Mouse (Mus musculus) thymus, postnatal 10 days (tissue): ENCODE data around the gene Tent4b.
A peak's percentile ranks its signal among the peaks of the same experiment; 100 is the strongest.

Experiments used
- DNase-seq, 2 experiments: peaks; one replicate each; pipeline ENCODE4 v3.0.0; 2021; ENCODE audit warnings: low spot score in 2 of 2

Gene Tent4b

GRCm38 (mm10) chr8:88279220-88279619 lies 80.2 kb downstream of the Tent4b start:
- no peak for DNase-seq

DNA sequence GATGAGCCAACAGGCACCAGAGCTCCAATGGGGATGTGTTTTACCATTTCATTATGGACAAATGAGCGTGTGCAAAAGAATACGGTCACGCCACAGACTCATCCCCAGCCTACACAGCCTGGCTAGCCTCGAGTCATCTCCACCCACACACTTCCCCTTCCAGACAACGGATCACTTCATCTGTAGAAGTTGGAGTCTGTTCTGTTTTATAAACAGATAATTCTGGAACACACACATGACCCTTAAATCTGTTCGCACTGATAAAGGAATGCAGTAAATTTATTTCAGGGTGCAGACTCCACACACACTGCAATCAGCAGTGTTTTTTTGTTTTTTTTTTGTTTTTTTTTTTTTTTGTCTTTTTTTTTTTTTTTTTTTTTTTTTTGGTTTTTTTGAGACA lies 80.7 kb downstream of the Tent4b start:
- no peak for DNase-seq

DNA sequence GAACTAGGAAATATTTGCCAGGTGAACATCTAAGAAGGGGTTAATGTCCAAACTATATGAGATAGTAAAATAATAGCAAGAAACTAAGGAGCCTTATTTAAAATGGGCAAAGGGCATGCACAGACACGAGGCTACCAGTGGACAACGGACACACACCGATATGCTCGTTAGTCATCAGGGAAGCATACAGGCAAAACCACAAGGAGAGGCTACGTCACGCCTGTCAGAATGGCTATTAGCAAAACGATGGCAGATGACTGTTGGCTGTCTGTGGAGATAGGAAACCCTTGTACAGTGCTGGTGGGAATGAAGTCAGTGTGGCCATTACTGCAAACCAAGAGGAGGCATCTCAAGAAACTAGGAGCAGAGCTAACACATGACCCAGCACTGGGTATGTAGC lies 81.9 kb downstream of the Tent4b start:
- DNase-seq, result no peak

GRCm38 (mm10) chr8:88282684-88283083 lies 83.7 kb downstream of the Tent4b start:
- DNase-seq, result no peak

GRCm38 (mm10) chr8:88283243-88284115 lies 84.5 kb downstream of the Tent4b start:
- no peak for DNase-seq

GRCm38 (mm10) chr8:88284738-88285137 lies 85.7 kb downstream of the Tent4b start:
- no peak for DNase-seq

DNA sequence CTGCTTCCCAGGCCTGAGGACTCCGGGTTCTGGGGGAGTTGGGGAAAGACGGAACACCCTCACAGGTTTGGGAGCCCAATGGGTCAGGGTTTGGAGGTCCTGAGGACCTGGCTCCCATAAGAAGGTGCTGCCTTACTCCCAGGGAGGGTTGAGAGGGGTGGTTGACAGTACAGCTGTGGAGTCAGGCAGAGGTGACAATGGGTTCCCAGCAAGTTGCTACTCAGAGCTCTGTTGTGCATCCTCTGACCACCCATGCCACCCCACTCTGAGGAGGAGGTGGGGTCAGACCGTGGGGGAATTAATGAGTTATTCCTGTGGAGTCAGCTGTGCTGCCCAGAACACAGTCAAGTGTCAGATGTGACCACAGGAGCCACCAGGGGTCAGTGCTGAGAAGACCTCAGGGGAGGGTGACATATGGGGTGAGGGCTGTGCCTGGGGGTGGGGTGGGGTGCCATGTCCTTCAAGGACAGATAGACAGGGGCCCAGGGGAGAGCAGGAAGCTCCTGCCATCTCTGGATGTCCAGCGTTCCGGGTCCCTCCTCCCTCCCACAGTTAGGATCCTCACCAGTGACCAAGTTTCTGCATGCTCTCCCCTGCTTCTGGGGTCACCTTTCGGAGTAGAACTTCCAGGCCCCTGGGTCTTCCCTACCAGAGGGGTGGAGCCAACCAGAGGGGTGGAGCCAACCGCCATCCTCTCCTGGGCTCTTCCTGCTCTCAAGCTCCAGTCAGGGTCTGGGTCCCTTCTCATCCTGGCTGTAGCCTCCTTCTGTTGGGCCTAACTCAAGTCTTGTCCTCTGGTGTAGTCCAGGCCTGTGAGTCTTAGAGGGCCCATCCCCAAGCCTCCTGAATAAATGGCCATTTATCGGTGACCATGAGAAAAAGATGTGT lies 86.7 kb downstream of the Tent4b start:
- DNase-seq, result no peak

- DNase-seq, result no peak
These were observed 87.5 kb downstream of the Tent4b start for GRCm38 (mm10) chr8:88286421-88286960.

DNA sequence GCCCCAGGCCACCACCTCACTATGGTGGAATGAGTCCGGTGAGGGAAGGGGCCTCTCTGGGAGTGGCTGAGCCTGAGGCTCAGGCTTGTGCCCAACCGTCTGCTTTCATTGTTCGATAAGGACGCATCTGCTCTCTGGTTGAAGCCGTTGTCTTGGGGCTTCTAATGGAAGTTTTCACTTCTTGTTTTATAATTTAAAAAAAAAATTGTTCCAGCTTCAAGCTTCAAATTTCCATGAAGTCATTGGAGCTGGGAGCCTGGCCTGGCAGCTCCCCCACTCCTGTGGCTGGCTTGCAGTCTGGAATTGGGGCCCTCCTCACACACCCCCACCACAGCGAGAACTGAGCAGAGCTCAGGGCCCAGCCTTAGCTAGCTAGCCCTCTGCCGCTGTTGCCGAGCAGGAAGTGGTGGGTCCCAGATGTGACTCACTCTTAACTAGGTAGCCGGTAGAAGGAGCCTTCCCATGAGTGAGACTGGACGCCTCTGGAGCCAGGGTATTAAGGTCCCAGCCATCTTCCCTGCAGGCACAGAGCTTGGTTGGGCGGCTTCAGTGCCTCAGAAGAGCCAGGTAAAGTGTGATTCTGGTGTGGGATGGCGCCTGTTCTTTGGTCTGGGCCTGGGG lies 89.7 kb downstream of the Tent4b start:
- peak; percentile 71 for DNase-seq

DNA sequence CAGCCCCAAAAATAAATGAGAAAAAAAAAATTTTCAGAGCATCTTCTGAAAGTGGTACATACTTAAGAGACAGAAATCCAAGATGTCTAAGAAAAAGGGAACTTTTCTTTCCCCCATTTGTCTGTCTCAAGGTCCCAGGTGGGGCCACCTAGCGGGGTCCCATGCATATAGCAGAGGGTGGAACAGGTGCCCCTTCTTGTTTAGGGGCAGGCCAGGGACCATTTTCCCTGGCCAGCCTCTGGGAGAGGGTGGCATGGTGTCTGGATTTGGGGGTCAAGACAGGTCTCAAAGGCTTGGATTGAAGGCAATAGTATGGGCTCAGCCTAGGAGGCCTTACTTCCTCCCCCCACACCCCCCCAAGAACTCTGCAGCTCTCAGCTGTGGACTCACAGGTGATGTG lies 90.9 kb downstream of the Tent4b start:
- DNase-seq, result peak; percentile 56 to 61

- DNase-seq, result peak; percentile 58 to 63
These were observed 91.6 kb downstream of the Tent4b start for GRCm38 (mm10) chr8:88290326-88291304.

DNA sequence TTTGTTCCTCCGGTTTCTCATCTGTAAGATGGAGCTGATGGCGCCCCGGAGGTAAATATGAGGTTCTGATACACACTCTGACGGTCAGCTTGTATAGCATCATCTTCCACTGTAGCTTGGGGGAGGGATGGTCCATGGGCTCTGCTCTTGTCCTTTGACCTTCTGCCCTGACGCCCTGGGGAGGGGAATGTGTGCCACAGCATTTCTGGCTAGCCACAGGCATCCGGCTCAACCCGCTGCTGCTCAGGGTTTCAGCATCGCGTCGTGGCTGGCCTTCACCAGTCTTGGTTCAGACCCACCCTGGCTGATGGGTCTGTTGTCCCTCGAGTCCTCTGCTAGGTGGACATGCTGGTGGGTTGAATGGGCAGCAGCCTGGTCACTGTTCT lies 92.3 kb downstream of the Tent4b start:
- DNase-seq, result no peak

- DNase-seq, result no peak
These were observed 93.9 kb downstream of the Tent4b start for GRCm38 (mm10) chr8:88292926-88293325.

DNA sequence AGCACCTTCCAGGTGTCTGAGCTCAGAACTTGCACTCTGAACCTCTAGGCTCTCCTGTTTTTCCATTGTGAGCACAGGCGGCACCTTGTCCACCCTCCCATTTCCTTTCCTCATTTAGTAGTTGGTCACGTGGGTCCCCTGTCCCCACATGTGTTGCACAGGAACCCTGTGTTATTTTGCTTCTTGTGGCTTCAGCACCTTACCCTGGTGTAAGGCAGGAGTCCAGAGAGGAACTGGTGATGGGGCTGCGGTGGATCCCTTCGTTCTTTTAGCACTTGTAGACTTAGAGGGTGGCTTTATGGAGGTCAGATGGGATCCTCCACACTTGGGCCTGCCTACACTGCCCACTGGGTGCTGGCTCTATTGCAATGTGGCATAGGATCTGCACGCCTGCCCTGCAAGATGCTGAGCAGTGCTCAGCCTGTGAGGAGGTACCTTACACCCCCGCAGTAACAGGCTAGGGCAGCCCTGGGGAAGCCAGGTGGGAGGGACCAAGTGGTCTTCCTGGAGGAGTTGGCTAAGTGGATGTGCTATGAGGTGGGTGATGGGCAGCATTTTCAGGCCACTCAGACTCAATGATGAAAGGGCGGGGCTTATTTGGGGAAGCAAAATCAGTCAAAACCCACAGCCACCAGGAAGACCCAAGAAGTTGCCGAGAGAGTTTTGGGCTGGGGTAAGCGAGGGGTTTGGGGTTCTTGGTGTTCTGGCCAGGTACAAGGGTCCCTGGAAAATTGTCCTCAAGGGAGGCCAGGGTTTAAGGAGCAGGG lies 94.8 kb downstream of the Tent4b start:
- DNase-seq, result no peak

GRCm38 (mm10) chr8:88294977-88295376 lies 96.0 kb downstream of the Tent4b start:
- no peak for DNase-seq

DNA sequence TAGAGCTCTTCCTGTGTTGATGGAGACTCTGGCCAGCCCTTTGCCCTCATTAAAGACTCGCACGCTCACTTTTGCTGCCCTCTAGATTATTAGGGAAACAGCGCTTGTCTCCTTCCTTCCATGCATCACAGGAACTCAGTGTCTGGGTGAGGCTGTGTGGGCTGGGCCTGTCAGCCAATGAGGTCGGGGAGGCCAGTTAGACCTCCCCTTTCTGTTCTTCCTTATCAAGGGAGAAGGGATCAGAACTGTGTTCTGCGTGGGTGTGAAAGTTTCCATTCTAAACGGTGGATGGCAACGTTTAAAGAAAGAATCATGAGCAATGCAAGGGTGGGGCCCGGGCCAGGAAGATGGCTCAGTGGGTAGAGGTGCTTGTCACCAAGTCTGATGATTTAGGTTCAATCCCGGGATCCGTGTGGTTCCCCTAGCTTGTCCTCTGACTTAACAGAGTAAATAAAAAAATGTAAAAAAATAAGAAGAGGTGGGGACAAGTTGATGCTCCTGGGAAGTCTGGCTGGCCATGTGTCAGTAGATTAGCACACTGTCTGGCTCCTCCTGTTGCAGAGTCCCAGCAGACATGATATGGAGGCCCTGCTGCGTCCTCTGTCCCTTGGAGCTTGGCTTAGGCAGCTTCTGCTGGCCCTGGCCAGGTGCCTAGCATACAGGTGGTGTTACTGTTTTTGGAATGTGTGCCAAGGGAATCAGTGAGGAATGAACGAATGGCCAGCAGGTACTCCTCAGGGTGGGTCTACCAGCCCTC lies 99.1 kb downstream of the Tent4b start:
- DNase-seq, result no peak

- no peak for DNase-seq
These were observed 99.7 kb downstream of the Tent4b start for GRCm38 (mm10) chr8:88298733-88299103.

- no peak for DNase-seq
These were observed 101.0 kb downstream of the Tent4b start for GRCm38 (mm10) chr8:88299907-88300603.
